Mouse (Mus musculus) olfactory bulb, adult 2 months (tissue): ENCODE results near the gene Stambp.

Experiments used
- CTCF ChIP-seq: fragments of 200-500 bp; IDR thresholded peaks from 2 replicates; pipeline ENCODE4 v1.5.1; 2012; ENCODE audit warnings: low read depth, mild to moderate bottlenecking, low read length, moderate library complexity; ENCODE audit not compliant: insufficient read depth
- POLR2A ChIP-seq: fragments of 200-500 bp; IDR thresholded peaks from 2 replicates; pipeline ENCODE4 v1.6.1; 2012; ENCODE audit warnings: mild to moderate bottlenecking, low read depth, low read length, moderate library complexity; ENCODE audit not compliant: insufficient read depth

DNA sequence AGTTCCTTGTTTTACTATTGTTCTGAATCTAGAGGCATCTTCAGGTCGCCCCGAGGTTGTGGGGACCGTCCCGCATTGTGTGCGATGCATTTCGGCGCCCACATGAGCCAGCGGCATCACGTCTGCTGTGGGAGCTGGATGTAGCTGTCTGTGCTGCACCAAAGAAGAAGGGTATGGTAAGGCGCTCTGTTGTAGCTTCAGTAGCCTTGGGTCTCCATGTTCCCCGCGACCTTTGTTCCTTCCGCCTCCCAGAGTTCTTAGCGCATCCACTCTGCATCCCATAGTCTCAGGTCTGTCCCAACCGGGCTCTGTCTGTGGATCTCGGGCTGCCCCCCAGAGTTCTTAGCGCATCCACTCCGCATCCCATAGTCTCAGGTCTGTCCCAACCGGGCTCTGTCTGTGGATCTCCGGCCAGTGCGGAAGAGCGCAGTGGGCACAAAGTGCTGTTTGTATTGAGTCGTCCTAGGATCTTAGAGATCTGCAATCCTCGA is 26.6 kb upstream of the Stambp start:
- TF ChIP-seq CTCF (no peak), POLR2A (no peak)
